Mouse (Mus musculus) hindbrain, postnatal 0 days (tissue): Measurements from ENCODE around the gene Tbx19. TPM values are rescaled to one million over a fixed set of nuclear protein-coding genes. Genes with fewer than 3 reads are reported as not detected.
A peak's percentile ranks its signal among the peaks of the same experiment; 100 is the strongest.

Experiments
- ATAC-seq: fragments of 200-750 bp; cut with Nextera tagmentation; 2 replicates; pipeline ENCODE4 v1.8.0; 2017; ENCODE audit warnings: mild to moderate bottlenecking, moderate TSS enrichment, moderate library complexity
- DNase-seq: peaks from one replicate; pipeline ENCODE4 v3.0.0-alpha.2; 2015; ENCODE audit warnings: low spot score
- H3K27ac ChIP-seq: fragments of 300-500 bp; sonication (generic); 2 replicates; pipeline ENCODE4 v1.5.1; 2014; ENCODE audit warnings: mild to moderate bottlenecking
- H3K27me3 ChIP-seq: fragments of 300-500 bp; sonication (generic); 2 replicates; pipeline ENCODE4 v1.6.1; 2014; ENCODE audit warnings: low read length, mixed read lengths; ENCODE audit not compliant: insufficient read depth
- H3K36me3 ChIP-seq: fragments of 300-500 bp; sonication (generic); 2 replicates; pipeline ENCODE4 v1.6.1; 2014; ENCODE audit warnings: low read length, mixed read lengths; ENCODE audit not compliant: insufficient read depth
- H3K4me1 ChIP-seq: fragments of 300-500 bp; sonication (generic); 2 replicates; pipeline ENCODE4 v1.6.1; 2014; ENCODE audit warnings: antibody characterized with exemption, low read length, mixed read lengths; ENCODE audit not compliant: insufficient read depth
- H3K4me2 ChIP-seq: fragments of 300-500 bp; sonication (generic); 2 replicates; pipeline ENCODE4 v1.6.1; 2014; ENCODE audit warnings: low read depth, mild to moderate bottlenecking, low read length, moderate library complexity, mixed read lengths
- H3K4me3 ChIP-seq: fragments of 300-500 bp; sonication (generic); 2 replicates; pipeline ENCODE4 v1.5.1; 2014; ENCODE audit warnings: low read length
- H3K9ac ChIP-seq: fragments of 300-500 bp; sonication (generic); replicated peaks from 2 replicates; pipeline ENCODE4 v1.6.1; 2014; ENCODE audit warnings: mild to moderate bottlenecking, low read length, moderate library complexity, mixed read lengths
- H3K9me3 ChIP-seq: fragments of 300-500 bp; sonication (generic); 2 replicates; pipeline ENCODE4 v1.6.1; 2016; ENCODE audit warnings: low read length, mixed read lengths
- CTCF ChIP-seq: IDR thresholded peaks from 2 replicates; pipeline ENCODE4 v1.5.1; 2016; ENCODE audit warnings: antibody characterized with exemption, control low read depth, low read depth
- WGBS: fragments of 180-500 bp; shearing (Covaris S2); extraction: QIAGEN DNeasy Blood & Tissue Kit; methylation state at CpG from one replicate; pipeline ENCODE4 v1.1.7; 2014; 5-methylcytosine and 5-hydroxymethylcytosine counted together
- polyA plus RNA-seq: library from polyadenylated mRNA; unstranded; fragments of >200 nt; fragmentation: Nextera tagmentation; extraction: Ambion mirVana; gene quantifications from 2 replicates; pipeline ENCODE4 v1.2.1, GENCODE M21; 2015
- total RNA-seq: library from RNA; depleted of rRNA; stranded (reverse); fragments of >200 nt; gene quantifications from 2 replicates; pipeline ENCODE4 v1.2.3, GENCODE M21; 2014; rRNA removed

Gene Tbx19
- total and polyA plus RNA-seq, 2 experiments from 2014 or later = not detected

GRCm38 (mm10) chr1:165091721-165092120, 68.9 kb downstream of the Tbx19 start:
- H3K9ac ChIP-seq = peak overlapping the region; percentile 21; the same call in 1 of the 2 replicates
- peak overlapping the region; percentile 17 for H3K4me3 ChIP-seq
- no peaks in the 10 kb centered on the region; the same call in 1 of the 2 replicates for H3K4me1 ChIP-seq

GRCm38 (mm10) chr1:165089556-165089955, 71.0 kb downstream of the Tbx19 start:
- H3K9me3 ChIP-seq = no peaks in the 10 kb centered on the region
- no peak for DNase-seq
- no peak overlapping the region for H3K4me3 ChIP-seq
- 83% methylated on average over 3 of the region's 3 CpGs for WGBS
- no peak for ATAC-seq
- H3K4me2 ChIP-seq = no peak overlapping the region
- no peaks in the 10 kb centered on the region for H3K27me3 ChIP-seq
- no peak overlapping the region for H3K9ac ChIP-seq
- no peaks in the 10 kb centered on the region for H3K36me3 ChIP-seq
- TF ChIP-seq CTCF = no peak
- H3K27ac ChIP-seq = no peak overlapping the region
- no peaks in the 10 kb centered on the region; the same call in 1 of the 2 replicates for H3K4me1 ChIP-seq

More at GRCm38 (mm10) chr1:165091721-165092120, 68.9 kb downstream of the Tbx19 start:
- TF ChIP-seq CTCF = no peak
- Histone ChIP-seq H3K4me2 (peak overlapping the region; percentile 54), H3K27me3 (no peaks in the 10 kb centered on the region), H3K36me3 (no peaks in the 10 kb centered on the region), H3K9me3 (no peaks in the 10 kb centered on the region), H3K27ac (peak overlapping the region; percentile 43)
- peak; percentile 84 for DNase-seq
- peak; percentile 92 for ATAC-seq
- WGBS = 11% methylated on average over 15 of the region's 15 CpGs

Other genes starting within 250 kb of the Tbx19 start
- gene Xcl1, start 225.2 kb downstream of the Tbx19 start, total RNA-seq = not detected in 2 replicates
- gene Xcl1, start 225.2 kb downstream of the Tbx19 start, polyA plus RNA-seq = not detected in 2 replicates
- gene Sft2d2, start 33.7 kb upstream of the Tbx19 start, total RNA-seq = 11.0 and 17.0 TPM in 2 replicates
- gene Sft2d2, start 33.7 kb upstream of the Tbx19 start, polyA plus RNA-seq = 5.6 and 6.5 TPM in 2 replicates
- 37.1 and 37.9 TPM in 2 replicates for gene Tiprl, start 76.2 kb upstream of the Tbx19 start, total RNA-seq
- 124 and 129 TPM in 2 replicates for gene Tiprl, start 76.2 kb upstream of the Tbx19 start, polyA plus RNA-seq
- gene Gpr161, start 135.0 kb upstream of the Tbx19 start, total RNA-seq = 49.7 and 52.0 TPM in 2 replicates
- gene Gpr161, start 135.0 kb upstream of the Tbx19 start, polyA plus RNA-seq = 2.1 and 2.4 TPM in 2 replicates